Mouse (Mus musculus): ENCODE data around the gene Ccng2. TPM values are rescaled to one million over a fixed set of nuclear protein-coding genes. Genes with fewer than 3 reads are reported as not detected.

Ccng2 gene
- polyA plus RNA-seq (2012; rRNA removed): 4.8 and 5.5 TPM in 2 replicates

GRCm38 (mm10) chr5:93266883-93267704 lies at the start of gene Ccng2:
Ccng2 (plus strand) TSS chr5:93267257.
- no peak for TF ChIP-seq CTCF (IDR thresholded peaks at IDR 0.05; ENCODE audit: control insufficient read depth, insufficient read depth, insufficient replicate concordance, low read depth, low read length)
- TF ChIP-seq POLR2A (IDR thresholded peaks at IDR 0.05; ENCODE audit: control insufficient read depth, low read depth, low read length): peak; percentile 93
- H3K4me3 ChIP-seq (ENCODE audit: control insufficient read depth, low read depth, low read length): peak within 1 kb of the TSS; percentile 91
- peaks cover 8% of the 10 kb centered on the region for H3K4me1 ChIP-seq (ENCODE audit: control insufficient read depth, insufficient read depth, low read length)
- H3K36me3 ChIP-seq (ENCODE audit: control insufficient read depth, insufficient read depth, low read length): no peaks in the 10 kb centered on the region
- no peaks in the 10 kb centered on the region for H3K27me3 ChIP-seq (ENCODE audit: control insufficient read depth, insufficient read depth, low read length)
- peak within 1 kb of the TSS; percentile 96 for H3K27ac ChIP-seq (ENCODE audit: control insufficient read depth, insufficient read depth, low read depth, low read length)

GRCm38 (mm10) chr5:93218375-93218774 lies 48.7 kb upstream of the Ccng2 start:
- Histone ChIP-seq H3K27me3 (ENCODE audit: control insufficient read depth, insufficient read depth, low read length) (no peaks in the 10 kb centered on the region), H3K4me3 (ENCODE audit: control insufficient read depth, low read depth, low read length) (no peak overlapping the region), H3K4me1 (ENCODE audit: control insufficient read depth, insufficient read depth, low read length) (no peaks in the 10 kb centered on the region), H3K36me3 (ENCODE audit: control insufficient read depth, insufficient read depth, low read length) (no peaks in the 10 kb centered on the region), H3K27ac (ENCODE audit: control insufficient read depth, insufficient read depth, low read depth, low read length) (no peak overlapping the region)
- TF ChIP-seq POLR2A (IDR thresholded peaks at IDR 0.05; ENCODE audit: control insufficient read depth, low read depth, low read length): no peak
- TF ChIP-seq CTCF (IDR thresholded peaks at IDR 0.05; ENCODE audit: control insufficient read depth, insufficient read depth, insufficient replicate concordance, low read depth, low read length): no peak

- H3K27me3 ChIP-seq (ENCODE audit: control insufficient read depth, insufficient read depth, low read length): no peaks in the 10 kb centered on the region
- no peaks in the 10 kb centered on the region for H3K36me3 ChIP-seq (ENCODE audit: control insufficient read depth, insufficient read depth, low read length)
- H3K4me1 ChIP-seq (ENCODE audit: control insufficient read depth, insufficient read depth, low read length): no peaks in the 10 kb centered on the region
- TF ChIP-seq CTCF (IDR thresholded peaks at IDR 0.05; ENCODE audit: control insufficient read depth, insufficient read depth, insufficient replicate concordance, low read depth, low read length) (no peak), POLR2A (IDR thresholded peaks at IDR 0.05; ENCODE audit: control insufficient read depth, low read depth, low read length) (no peak)
- no peak overlapping the region for H3K27ac ChIP-seq (ENCODE audit: control insufficient read depth, insufficient read depth, low read depth, low read length)
- H3K4me3 ChIP-seq (ENCODE audit: control insufficient read depth, low read depth, low read length): no peak overlapping the region
These were observed 45.4 kb upstream of the Ccng2 start for GRCm38 (mm10) chr5:93221661-93222060.

- Histone ChIP-seq H3K4me1 (ENCODE audit: control insufficient read depth, insufficient read depth, low read length) (no peaks in the 10 kb centered on the region), H3K4me3 (ENCODE audit: control insufficient read depth, low read depth, low read length) (no peak overlapping the region), H3K27ac (ENCODE audit: control insufficient read depth, insufficient read depth, low read depth, low read length) (no peak overlapping the region), H3K27me3 (ENCODE audit: control insufficient read depth, insufficient read depth, low read length) (no peaks in the 10 kb centered on the region), H3K36me3 (ENCODE audit: control insufficient read depth, insufficient read depth, low read length) (no peaks in the 10 kb centered on the region)
- TF ChIP-seq CTCF (IDR thresholded peaks at IDR 0.05; ENCODE audit: control insufficient read depth, insufficient read depth, insufficient replicate concordance, low read depth, low read length) (no peak), POLR2A (IDR thresholded peaks at IDR 0.05; ENCODE audit: control insufficient read depth, low read depth, low read length) (no peak)
These were observed 42.5 kb upstream of the Ccng2 start for GRCm38 (mm10) chr5:93224549-93224948.

GRCm38 (mm10) chr5:93227157-93227556 lies 39.9 kb upstream of the Ccng2 start:
- Histone ChIP-seq H3K27me3 (ENCODE audit: control insufficient read depth, insufficient read depth, low read length) (no peaks in the 10 kb centered on the region), H3K4me3 (ENCODE audit: control insufficient read depth, low read depth, low read length) (no peak overlapping the region), H3K27ac (ENCODE audit: control insufficient read depth, insufficient read depth, low read depth, low read length) (no peak overlapping the region), H3K4me1 (ENCODE audit: control insufficient read depth, insufficient read depth, low read length) (no peaks in the 10 kb centered on the region), H3K36me3 (ENCODE audit: control insufficient read depth, insufficient read depth, low read length) (no peaks in the 10 kb centered on the region)
- no peak for TF ChIP-seq CTCF (IDR thresholded peaks at IDR 0.05; ENCODE audit: control insufficient read depth, insufficient read depth, insufficient replicate concordance, low read depth, low read length)
- no peak for TF ChIP-seq POLR2A (IDR thresholded peaks at IDR 0.05; ENCODE audit: control insufficient read depth, low read depth, low read length)

GRCm38 (mm10) chr5:93229527-93229926 lies 37.5 kb upstream of the Ccng2 start:
- Histone ChIP-seq H3K4me3 (ENCODE audit: control insufficient read depth, low read depth, low read length) (no peak overlapping the region), H3K36me3 (ENCODE audit: control insufficient read depth, insufficient read depth, low read length) (no peaks in the 10 kb centered on the region), H3K27ac (ENCODE audit: control insufficient read depth, insufficient read depth, low read depth, low read length) (no peak overlapping the region), H3K27me3 (ENCODE audit: control insufficient read depth, insufficient read depth, low read length) (no peaks in the 10 kb centered on the region), H3K4me1 (ENCODE audit: control insufficient read depth, insufficient read depth, low read length) (no peaks in the 10 kb centered on the region)
- TF ChIP-seq POLR2A (IDR thresholded peaks at IDR 0.05; ENCODE audit: control insufficient read depth, low read depth, low read length) (no peak), CTCF (IDR thresholded peaks at IDR 0.05; ENCODE audit: control insufficient read depth, insufficient read depth, insufficient replicate concordance, low read depth, low read length) (no peak)

- Histone ChIP-seq H3K27me3 (ENCODE audit: control insufficient read depth, insufficient read depth, low read length) (no peaks in the 10 kb centered on the region), H3K4me1 (ENCODE audit: control insufficient read depth, insufficient read depth, low read length) (no peaks in the 10 kb centered on the region), H3K4me3 (ENCODE audit: control insufficient read depth, low read depth, low read length) (no peak overlapping the region), H3K27ac (ENCODE audit: control insufficient read depth, insufficient read depth, low read depth, low read length) (no peak overlapping the region), H3K36me3 (ENCODE audit: control insufficient read depth, insufficient read depth, low read length) (no peaks in the 10 kb centered on the region)
- TF ChIP-seq POLR2A (IDR thresholded peaks at IDR 0.05; ENCODE audit: control insufficient read depth, low read depth, low read length): no peak
- TF ChIP-seq CTCF (IDR thresholded peaks at IDR 0.05; ENCODE audit: control insufficient read depth, insufficient read depth, insufficient replicate concordance, low read depth, low read length): no peak
These were observed 35.3 kb upstream of the Ccng2 start for GRCm38 (mm10) chr5:93231721-93232120.
